Comparison of ENCODE assay signal across 32 mouse cellular contexts in genomic region chr4:46186466-46186865, GRCm38 (mm10). TPM values are rescaled to one million over a fixed set of nuclear protein-coding genes. Genes with fewer than 3 reads are reported as not detected.
DNase-seq lines count a peak whose midpoint lies in the region; ATAC-seq and TF ChIP-seq lines count a peak whose summit lies in the region.
"Had no signal": no experiment of that assay in that cellular context is flagged by ENCODE, and none has a peak within 500 bp of the region (broad histone marks: within the 10 kb centered on the region; RNA-seq: fewer than 3 reads in every experiment).

No protein-coding gene starts in this region.

- no peak for TF ChIP-seq EP300 in CH12.LX (IDR thresholded peaks at IDR 0.05; ENCODE audit: low read length)
- no peak for TF ChIP-seq EP300 in heart, adult 2 months (IDR thresholded peaks at IDR 0.05; ENCODE audit: insufficient read depth, low read depth, low read length)

- H3K27me3 ChIP-seq in liver, adult 2 months (ENCODE audit: control insufficient read depth, insufficient read depth, low read length): no peaks in the 10 kb centered on the region
- H3K27me3 ChIP-seq in liver, embryonic 11.5 days (replicated peaks; ENCODE audit: control insufficient read depth, insufficient read depth, low read length): no peaks in the 10 kb centered on the region
- no peaks in the 10 kb centered on the region for H3K27me3 ChIP-seq in CH12.LX (replicated peaks)
- H3K27me3 ChIP-seq in heart, adult 2 months (ENCODE audit: control insufficient read depth, insufficient read depth, low read length): no peaks in the 10 kb centered on the region
- H3K27me3 ChIP-seq: embryonic facial prominence, embryonic 13.5 days; forebrain, embryonic 15.5 days; heart, embryonic 13.5 days; hindbrain, embryonic 15.5 days; kidney, embryonic 15.5 days; liver, embryonic 15.5 days; lung, embryonic 15.5 days; midbrain, embryonic 15.5 days; neural tube, embryonic 15.5 days; Patski had no signal

- no peak overlapping the region for H3K4me2 ChIP-seq in liver, embryonic 11.5 days
- H3K4me2 ChIP-seq in CH12.LX (ENCODE audit: insufficient read depth, low read depth, poor library complexity, severe bottlenecking): no peak overlapping the region
- H3K4me2 ChIP-seq: embryonic facial prominence, embryonic 13.5 days; forebrain, embryonic 15.5 days; heart, embryonic 13.5 days; hindbrain, embryonic 15.5 days; kidney, embryonic 15.5 days; liver, embryonic 15.5 days; lung, embryonic 15.5 days; midbrain, embryonic 15.5 days; neural tube, embryonic 15.5 days had no signal

- no peak for TF ChIP-seq RAD21 in CH12.LX (IDR thresholded peaks at IDR 0.05; ENCODE audit: low read depth, low read length)

- no peaks in the 10 kb centered on the region for H3K9me3 ChIP-seq in liver, embryonic 11.5 days (ENCODE audit: control insufficient read depth, low read length)
- no peaks in the 10 kb centered on the region for H3K9me3 ChIP-seq in CH12.LX (replicated peaks; ENCODE audit: low read length)
- H3K9me3 ChIP-seq: embryonic facial prominence, embryonic 13.5 days; forebrain, embryonic 10.5 days; forebrain, embryonic 15.5 days; G1E; heart, embryonic 13.5 days; hindbrain, embryonic 15.5 days; kidney, embryonic 15.5 days; liver, embryonic 15.5 days; lung, embryonic 15.5 days; midbrain, embryonic 15.5 days; neural tube, embryonic 15.5 days had no signal

- intact Hi-C loops in heart, adult 2 months (cut with DNase I): no loop called here

- no peak overlapping the region for H3K27ac ChIP-seq in liver, adult 2 months (replicated peaks; ENCODE audit: insufficient read depth, low read depth, low read length)
- H3K27ac ChIP-seq in liver, embryonic 11.5 days (ENCODE audit: low read depth, low read length): no peak overlapping the region
- H3K27ac ChIP-seq in CH12.LX (ENCODE audit: insufficient read depth, low read depth): no peak overlapping the region
- no peak overlapping the region for H3K27ac ChIP-seq in heart, adult 2 months
- H3K27ac ChIP-seq: embryonic facial prominence, embryonic 13.5 days; forebrain, embryonic 10.5 days; forebrain, embryonic 15.5 days; heart, embryonic 13.5 days; hindbrain, embryonic 15.5 days; kidney, embryonic 15.5 days; liver, embryonic 15.5 days; midbrain, embryonic 15.5 days; neural tube, embryonic 15.5 days; stomach, postnatal 0 days had no signal

- ATAC-seq in liver, embryonic 11.5 days (replicated peaks; ENCODE audit: low FRiP score): no peak
- peak; percentile 52 for ATAC-seq in granulocyte monocyte progenitor cell, adult 5-6 weeks (replicated peaks; ENCODE audit: poor library complexity, severe bottlenecking)
- ATAC-seq: forebrain, embryonic 15.5 days; inflammation-experienced regulatory T-cells, adult 6 months; midbrain, embryonic 15.5 days; Patski had no signal

- peaks cover 2% of the 10 kb centered on the region; the same call in 1 of the 2 replicates for H3K79me2 ChIP-seq in liver, adult 2 months (ENCODE audit: control insufficient read depth, insufficient read depth, low read length)
- H3K79me2 ChIP-seq in CH12.LX (replicated peaks; ENCODE audit: control insufficient read depth, extremely low read depth, insufficient read depth, poor library complexity, severe bottlenecking): no peaks in the 10 kb centered on the region
- no peaks in the 10 kb centered on the region; the same call in 1 of the 2 replicates for H3K79me2 ChIP-seq in heart, adult 2 months (replicated peaks; ENCODE audit: control insufficient read depth, insufficient read depth, low read length)

- 51% methylated on average over 3 of the region's 3 CpGs for WGBS in liver, adult 2 months
- WGBS in liver, embryonic 11.5 days: 73% methylated on average over 3 of the region's 3 CpGs
- 65% methylated on average over 3 of the region's 3 CpGs for WGBS in heart, adult 2 months

- no peak for TF ChIP-seq POLR2A in liver, adult 2 months (IDR thresholded peaks at IDR 0.05; ENCODE audit: extremely low read depth, insufficient read depth, low read length)
- TF ChIP-seq POLR2A in CH12.LX (IDR thresholded peaks at IDR 0.05; ENCODE audit: low read depth, low read length): no peak
- no peak for TF ChIP-seq POLR2A in heart, adult 2 months (IDR thresholded peaks at IDR 0.05; ENCODE audit: insufficient read depth, low read depth, low read length)

- H3K4me3 ChIP-seq in liver, adult 2 months (ENCODE audit: insufficient read depth, low read depth, low read length): no peak overlapping the region
- no peak overlapping the region for H3K4me3 ChIP-seq in liver, embryonic 11.5 days (ENCODE audit: low read depth, low read length)
- no peak overlapping the region for H3K4me3 ChIP-seq in CH12.LX (replicated peaks in 1 of 3; ENCODE audit: low read depth in 2 of 3, low read length in 2 of 3, poor library complexity in 1 of 3)
- no peak overlapping the region for H3K4me3 ChIP-seq in heart, adult 2 months
- H3K4me3 ChIP-seq: embryonic facial prominence, embryonic 13.5 days; forebrain, embryonic 10.5 days; forebrain, embryonic 15.5 days; heart, embryonic 13.5 days; hindbrain, embryonic 15.5 days; kidney, embryonic 15.5 days; liver, embryonic 15.5 days; lung, embryonic 15.5 days; midbrain, embryonic 15.5 days; neural tube, embryonic 15.5 days had no signal

- in situ Hi-C loops in CH12.LX (cut with MboI; ENCODE audit: low pct_ligation_motif_present, low pct_unique_long_range_greater_than_20kb, low sequenced_read_pairs): no loop called here

- DNase-seq in liver, adult 2 months (ENCODE audit: extremely low read depth, low read depth, low spot score): peak; percentile 55
- DNase-seq in liver, embryonic 11.5 days (ENCODE audit: low spot score): no peak
- DNase-seq in CH12.LX (ENCODE audit: extremely low read depth): peak; percentile 29
- peak; percentile 85 for DNase-seq in R1 (ENCODE audit: low read depth, low spot score)
- no peak for DNase-seq in adrenal gland, adult 8-10 months
- DNase-seq in heart, adult 2 months: no peak
- no peak for DNase-seq in spleen, postnatal 36 days (ENCODE audit: low spot score in 2 of 2)
- DNase-seq: adrenal gland, adult 2 months; cerebellum, adult 11 months; cerebellum, adult 9-11 months; gastrocnemius, postnatal 36 days; heart, postnatal 10 days; kidney, adult 11 months; kidney, postnatal 25 days; lung, postnatal 4 days; right cerebral cortex, postnatal 25 days; spleen, adult 18-20 months had no signal

- H3K36me3 ChIP-seq in liver, adult 2 months (ENCODE audit: control insufficient read depth, insufficient read depth, low read length): peaks cover 60% of the 10 kb centered on the region
- peaks cover 8% of the 10 kb centered on the region; the same call in 1 of the 2 replicates for H3K36me3 ChIP-seq in liver, embryonic 11.5 days (ENCODE audit: control insufficient read depth, insufficient read depth, low read length)
- H3K36me3 ChIP-seq in CH12.LX (replicated peaks in 1 of 2; ENCODE audit: control insufficient read depth in 1 of 2, insufficient read depth in 1 of 2, low read length in 1 of 2): peaks cover 62 to 92% of the 10 kb centered on the region in 2 experiments
- no peaks in the 10 kb centered on the region for H3K36me3 ChIP-seq in heart, adult 2 months (ENCODE audit: control insufficient read depth, insufficient read depth, low read length)

- TF ChIP-seq CTCF in liver, adult 2 months (IDR thresholded peaks at IDR 0.05; ENCODE audit: low read depth, low read length): no peak
- no peak for TF ChIP-seq CTCF in CH12.LX (conservative IDR thresholded peaks at IDR 0.05 in 1 of 2, IDR thresholded peaks at IDR 0.05 in 1 of 2; ENCODE audit: low read depth in 2 of 2, low read length in 2 of 2)
- TF ChIP-seq CTCF in heart, adult 2 months (IDR thresholded peaks at IDR 0.05): no peak

- dilution Hi-C loops in CH12.LX (cut with MboI; ENCODE audit: extremely low pct_ligation_motif_present, extremely low pct_unique_long_range_greater_than_20kb, low sequenced_read_pairs): no loop called here

- H3K4me1 ChIP-seq in liver, adult 2 months (ENCODE audit: control insufficient read depth, insufficient read depth, low read length): no peaks in the 10 kb centered on the region
- H3K4me1 ChIP-seq in liver, embryonic 11.5 days (replicated peaks; ENCODE audit: control insufficient read depth, insufficient read depth, low read length): no peaks in the 10 kb centered on the region
- peaks cover 0 to 4% of the 10 kb centered on the region in 2 experiments; a peak in 1 of 4 replicates for H3K4me1 ChIP-seq in CH12.LX (ENCODE audit: control insufficient read depth in 1 of 2, insufficient read depth in 2 of 2)
- H3K4me1 ChIP-seq in heart, adult 2 months (ENCODE audit: control insufficient read depth, insufficient read depth, low read length): no peaks in the 10 kb centered on the region
- H3K4me1 ChIP-seq: embryonic facial prominence, embryonic 13.5 days; forebrain, embryonic 10.5 days; forebrain, embryonic 15.5 days; heart, embryonic 13.5 days; hindbrain, embryonic 15.5 days; kidney, embryonic 15.5 days; liver, embryonic 15.5 days; lung, embryonic 15.5 days; midbrain, embryonic 15.5 days; neural tube, embryonic 15.5 days had no signal

- no peak overlapping the region for H3K9ac ChIP-seq in liver, adult 2 months (ENCODE audit: low read depth, low read length)
- H3K9ac ChIP-seq in liver, embryonic 11.5 days (ENCODE audit: low read depth, low read length): no peak overlapping the region
- no peak overlapping the region for H3K9ac ChIP-seq in CH12.LX (ENCODE audit: insufficient read depth, low read depth)
- no peak overlapping the region for H3K9ac ChIP-seq in heart, adult 2 months (ENCODE audit: low read depth, low read length)
- H3K9ac ChIP-seq: embryonic facial prominence, embryonic 13.5 days; forebrain, embryonic 15.5 days; heart, embryonic 13.5 days; hindbrain, embryonic 15.5 days; kidney, embryonic 15.5 days; liver, embryonic 15.5 days; lung, embryonic 15.5 days; midbrain, embryonic 15.5 days; neural tube, embryonic 15.5 days had no signal

RNA-seq across cellular contexts. Expression of gene Xpa, which starts 9.6 kb away (rescaled TPM):
- 15.6 and 18.7 TPM in 2 replicates for total RNA-seq in liver, adult 2 months (2014; rRNA removed)
- 10.3 and 11.1 TPM in 2 replicates for polyA plus RNA-seq in liver, adult 2 months (2012; rRNA removed)
- 15.3 and 18.9 TPM in 2 replicates for polyA plus RNA-seq in liver, embryonic 11.5 days (2014; fragmentation: Nextera tagmentation; extraction: Ambion mirVana)
- total RNA-seq in CH12.LX (2012; rRNA removed): 11.2 and 13.9 TPM in 2 replicates
- 13.8 and 16.2 TPM in 2 replicates for total RNA-seq in CH12.LX (2014; rRNA removed)
- polyA plus RNA-seq in CH12.LX (2012; ENCODE audit: insufficient read length, low read depth): 28.8 and 34.0 TPM in 2 replicates
- total RNA-seq in granulocyte monocyte progenitor cell, adult 5-6 weeks (2014; fragmentation: Nextera tagmentation): 11.6 and 47.5 TPM in 2 replicates
- total RNA-seq in granulocyte monocyte progenitor cell, adult 5-6 weeks (2017): 18.0 and 32.9 TPM in 2 replicates
- 10 to 100 TPM; 15.6 to 30.6 (median 28.9) TPM for total RNA-seq in adrenal gland, adult 8-10 months (2022)
- total RNA-seq in heart, adult 2 months (2021): 1 to 10 TPM; 5.2 to 7.2 TPM
- polyA plus RNA-seq in heart, adult 2 months (2012; rRNA removed): 5.8 and 7.9 TPM in 2 replicates

RNA-seq across cellular contexts. Expression of gene Tstd2, which starts 48.0 kb away (rescaled TPM):
- total RNA-seq in liver, adult 2 months (2014; rRNA removed): 13.0 and 14.1 TPM in 2 replicates
- polyA plus RNA-seq in liver, adult 2 months (2012; rRNA removed): 8.0 and 10.5 TPM in 2 replicates
- 30.8 TPM in 2 replicates for polyA plus RNA-seq in liver, embryonic 11.5 days (2014; fragmentation: Nextera tagmentation; extraction: Ambion mirVana)
- total RNA-seq in CH12.LX (2012; rRNA removed) (29.1 and 34.0 TPM in 2 replicates), CH12.LX (2014; rRNA removed) (36.4 and 40.2 TPM in 2 replicates)
- polyA plus RNA-seq in CH12.LX (2012; ENCODE audit: insufficient read length, low read depth): 26.9 and 30.4 TPM in 2 replicates
- total RNA-seq in granulocyte monocyte progenitor cell, adult 5-6 weeks (2014; fragmentation: Nextera tagmentation): 29.4 and 36.9 TPM in 2 replicates
- 27.9 and 30.1 TPM in 2 replicates for total RNA-seq in granulocyte monocyte progenitor cell, adult 5-6 weeks (2017)
- total RNA-seq in adrenal gland, adult 8-10 months (2022): 10 to 100 TPM; 28.4 to 36.1 (median 33.0) TPM
- total RNA-seq in heart, adult 2 months (2021): 10 to 100 TPM; 13.4 to 14.9 TPM
- polyA plus RNA-seq in heart, adult 2 months (2012; rRNA removed): 9.2 and 12.2 TPM in 2 replicates

RNA-seq across cellular contexts. Expression of gene Ncbp1, which starts 48.1 kb away (rescaled TPM):
- 16.2 and 17.3 TPM in 2 replicates for total RNA-seq in liver, adult 2 months (2014; rRNA removed)
- 7.0 and 12.0 TPM in 2 replicates for polyA plus RNA-seq in liver, adult 2 months (2012; rRNA removed)
- polyA plus RNA-seq in liver, embryonic 11.5 days (2014; fragmentation: Nextera tagmentation; extraction: Ambion mirVana): 97.9 and 110 TPM in 2 replicates
- total RNA-seq in CH12.LX (2012; rRNA removed) (64.7 and 80.6 TPM in 2 replicates), CH12.LX (2014; rRNA removed) (82.0 and 88.2 TPM in 2 replicates)
- 121 and 141 TPM in 2 replicates for polyA plus RNA-seq in CH12.LX (2012; ENCODE audit: insufficient read length, low read depth)
- 74.1 and 79.0 TPM in 2 replicates for total RNA-seq in granulocyte monocyte progenitor cell, adult 5-6 weeks (2014; fragmentation: Nextera tagmentation)
- 104 and 131 TPM in 2 replicates for total RNA-seq in granulocyte monocyte progenitor cell, adult 5-6 weeks (2017)
- 10 to 100 TPM; 37.2 to 56.6 (median 43.4) TPM for total RNA-seq in adrenal gland, adult 8-10 months (2022)
- total RNA-seq in heart, adult 2 months (2021): 10 to 100 TPM; 19.1 to 21.0 TPM
- polyA plus RNA-seq in heart, adult 2 months (2012; rRNA removed): 14.9 and 26.0 TPM in 2 replicates

Comparison
In these comparisons a context has a peak if more than half of its experiments do, and no peak if none do; other contexts are left out.
1. DNase-seq: peak in liver, adult 2 months (single experiment), CH12.LX (single experiment) and R1 (single experiment); none in liver, embryonic 11.5 days (single experiment), adrenal gland, adult 8-10 months (single experiment), heart, adult 2 months (0 of 2) and spleen, postnatal 36 days (0 of 2).